Mouse (Mus musculus): ENCODE results near the gene C130026I21Rik. TPM values are rescaled to one million over a fixed set of nuclear protein-coding genes. Genes with fewer than 3 reads are reported as not detected.
"Not testable (repeated sequence)": the region's sequence is repeated elsewhere in the genome, so short reads cannot be mapped to it uniquely, and the experiment has no call there.

Gene C130026I21Rik
- polyA plus RNA-seq, 1 experiment from 2014 or later: 0.43 TPM

DNA sequence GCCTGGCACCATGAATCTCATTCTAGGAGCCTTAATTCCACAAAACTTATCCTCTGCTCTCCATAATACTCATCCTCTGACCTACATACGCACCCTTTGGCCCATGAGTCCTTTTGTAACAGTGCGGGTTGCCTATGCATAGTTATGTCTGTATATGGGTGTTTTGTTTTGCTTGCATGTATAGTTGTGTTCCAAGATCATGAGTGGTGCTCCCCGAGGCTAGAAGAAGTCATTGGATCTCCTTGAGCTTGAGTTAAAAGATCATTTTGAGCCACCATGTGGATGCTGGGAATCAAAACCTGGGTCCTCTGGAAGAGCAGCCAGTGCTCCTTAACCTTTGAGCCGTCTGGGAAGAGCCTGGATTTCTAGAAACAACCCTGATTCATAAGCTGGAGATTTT lies 25.4 kb downstream of the C130026I21Rik start:
- H3K9me3 ChIP-seq (replicated peaks; ENCODE audit: control insufficient read depth, low read length); H3K4me2 ChIP-seq (ENCODE audit: low read depth, low read length); ATAC-seq (replicated peaks; ENCODE audit: extremely low read depth, insufficient read depth, low FRiP score); H3K36me3 ChIP-seq (ENCODE audit: control insufficient read depth, insufficient read depth); H3K9ac ChIP-seq (ENCODE audit: low read length); H3K27ac ChIP-seq (ENCODE audit: low read length); H3K27me3 ChIP-seq (ENCODE audit: control insufficient read depth, insufficient read depth, low read length); H3K4me1 ChIP-seq (ENCODE audit: control insufficient read depth, insufficient read depth, low read length); H3K4me3 ChIP-seq (ENCODE audit: low read length): not testable (repeated sequence)
- WGBS: 58% methylated on average over 3 of the region's 4 CpGs

- H3K4me1 ChIP-seq (ENCODE audit: control insufficient read depth, insufficient read depth, low read length); H3K4me3 ChIP-seq (ENCODE audit: low read length); ATAC-seq (replicated peaks; ENCODE audit: extremely low read depth, insufficient read depth, low FRiP score); H3K9ac ChIP-seq (ENCODE audit: low read length); H3K36me3 ChIP-seq (ENCODE audit: control insufficient read depth, insufficient read depth); H3K27me3 ChIP-seq (ENCODE audit: control insufficient read depth, insufficient read depth, low read length); H3K27ac ChIP-seq (ENCODE audit: low read length); H3K4me2 ChIP-seq (ENCODE audit: low read depth, low read length): not testable (repeated sequence)
- peaks cover 13% of the 10 kb centered on the region for H3K9me3 ChIP-seq (replicated peaks; ENCODE audit: control insufficient read depth, low read length)
- 51% methylated on average over 2 of the region's 2 CpGs for WGBS
Measured at GRCm38 (mm10) chr1:85243023-85243422, 27.3 kb downstream of the C130026I21Rik start.

DNA sequence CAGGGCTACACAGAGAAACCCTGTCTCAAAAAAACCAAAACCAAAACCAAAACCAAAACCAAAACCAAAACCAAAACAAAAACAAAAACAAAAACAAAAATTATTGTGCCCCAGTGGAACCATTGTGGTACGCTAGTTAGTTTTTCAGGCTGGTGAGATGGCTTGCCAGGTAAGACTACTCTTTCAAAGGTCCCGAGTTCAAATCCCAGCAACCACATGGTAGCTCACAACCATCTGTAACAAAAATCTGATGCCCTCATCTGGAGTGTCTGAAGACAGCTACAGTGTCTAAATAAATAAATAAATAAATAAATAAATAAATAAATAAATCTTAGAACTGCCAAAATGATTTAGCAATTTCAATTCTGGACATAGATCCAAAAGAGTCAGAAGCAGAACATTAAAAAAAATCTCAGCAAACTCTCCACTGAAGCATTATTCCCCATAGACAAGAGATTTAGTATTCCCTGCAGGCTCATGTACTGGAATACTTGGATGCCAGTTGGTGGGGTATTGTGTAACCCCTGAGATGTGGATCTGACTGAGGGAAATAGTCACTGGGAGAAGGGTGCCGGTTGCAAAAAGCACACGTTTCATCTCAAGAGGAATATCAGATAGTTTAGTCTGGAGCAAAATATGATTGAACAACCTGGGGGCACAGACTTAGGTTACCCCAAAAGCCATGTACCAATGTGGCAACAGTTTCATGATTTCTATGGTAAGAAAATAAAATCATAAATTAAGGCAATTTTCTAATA lies 31.2 kb downstream of the C130026I21Rik start:
- not testable (repeated sequence) for H3K4me2 ChIP-seq (ENCODE audit: low read depth, low read length); H3K9ac ChIP-seq (ENCODE audit: low read length); H3K27me3 ChIP-seq (ENCODE audit: control insufficient read depth, insufficient read depth, low read length); H3K36me3 ChIP-seq (ENCODE audit: control insufficient read depth, insufficient read depth); ATAC-seq (replicated peaks; ENCODE audit: extremely low read depth, insufficient read depth, low FRiP score); H3K4me3 ChIP-seq (ENCODE audit: low read length); H3K4me1 ChIP-seq (ENCODE audit: control insufficient read depth, insufficient read depth, low read length); H3K27ac ChIP-seq (ENCODE audit: low read length)
- peaks cover 13% of the 10 kb centered on the region for H3K9me3 ChIP-seq (replicated peaks; ENCODE audit: control insufficient read depth, low read length)
- WGBS: 63% methylated on average over 4 of the region's 4 CpGs

GRCm38 (mm10) chr1:85206531-85206930 lies 63.8 kb downstream of the C130026I21Rik start:
- not testable (repeated sequence) for ATAC-seq (replicated peaks; ENCODE audit: extremely low read depth, insufficient read depth, low FRiP score); H3K4me2 ChIP-seq (ENCODE audit: low read depth, low read length); H3K27ac ChIP-seq (ENCODE audit: low read length); H3K36me3 ChIP-seq (ENCODE audit: control insufficient read depth, insufficient read depth); H3K9me3 ChIP-seq (replicated peaks; ENCODE audit: control insufficient read depth, low read length); H3K9ac ChIP-seq (ENCODE audit: low read length); H3K27me3 ChIP-seq (ENCODE audit: control insufficient read depth, insufficient read depth, low read length); H3K4me1 ChIP-seq (ENCODE audit: control insufficient read depth, insufficient read depth, low read length); H3K4me3 ChIP-seq (ENCODE audit: low read length)
- 33% methylated on average over 1 of the region's 2 CpGs for WGBS

- H3K27ac ChIP-seq (ENCODE audit: low read length); H3K9me3 ChIP-seq (replicated peaks; ENCODE audit: control insufficient read depth, low read length); H3K27me3 ChIP-seq (ENCODE audit: control insufficient read depth, insufficient read depth, low read length); H3K4me3 ChIP-seq (ENCODE audit: low read length); H3K4me1 ChIP-seq (ENCODE audit: control insufficient read depth, insufficient read depth, low read length); H3K4me2 ChIP-seq (ENCODE audit: low read depth, low read length); H3K9ac ChIP-seq (ENCODE audit: low read length); H3K36me3 ChIP-seq (ENCODE audit: control insufficient read depth, insufficient read depth); ATAC-seq (replicated peaks; ENCODE audit: extremely low read depth, insufficient read depth, low FRiP score): not testable (repeated sequence)
- 79% methylated on average over 3 of the region's 4 CpGs for WGBS
Measured at GRCm38 (mm10) chr1:85199523-85199922, 70.8 kb downstream of the C130026I21Rik start.

GRCm38 (mm10) chr1:85198647-85199350 lies 71.6 kb downstream of the C130026I21Rik start:
- H3K27me3 ChIP-seq (ENCODE audit: control insufficient read depth, insufficient read depth, low read length); ATAC-seq (replicated peaks; ENCODE audit: extremely low read depth, insufficient read depth, low FRiP score); H3K4me3 ChIP-seq (ENCODE audit: low read length); H3K4me2 ChIP-seq (ENCODE audit: low read depth, low read length); H3K4me1 ChIP-seq (ENCODE audit: control insufficient read depth, insufficient read depth, low read length); H3K36me3 ChIP-seq (ENCODE audit: control insufficient read depth, insufficient read depth); H3K9me3 ChIP-seq (replicated peaks; ENCODE audit: control insufficient read depth, low read length); H3K9ac ChIP-seq (ENCODE audit: low read length); H3K27ac ChIP-seq (ENCODE audit: low read length): not testable (repeated sequence)

- H3K9me3 ChIP-seq (replicated peaks; ENCODE audit: control insufficient read depth, low read length); H3K27ac ChIP-seq (ENCODE audit: low read length); ATAC-seq (replicated peaks; ENCODE audit: extremely low read depth, insufficient read depth, low FRiP score); H3K36me3 ChIP-seq (ENCODE audit: control insufficient read depth, insufficient read depth); H3K4me3 ChIP-seq (ENCODE audit: low read length); H3K4me2 ChIP-seq (ENCODE audit: low read depth, low read length); H3K9ac ChIP-seq (ENCODE audit: low read length); H3K4me1 ChIP-seq (ENCODE audit: control insufficient read depth, insufficient read depth, low read length); H3K27me3 ChIP-seq (ENCODE audit: control insufficient read depth, insufficient read depth, low read length): not testable (repeated sequence)
- WGBS: 51% methylated on average over 4 of the region's 4 CpGs
Measured at GRCm38 (mm10) chr1:85196732-85197131, 73.6 kb downstream of the C130026I21Rik start.

- H3K4me1 ChIP-seq (ENCODE audit: control insufficient read depth, insufficient read depth, low read length); H3K4me3 ChIP-seq (ENCODE audit: low read length); H3K27ac ChIP-seq (ENCODE audit: low read length); H3K27me3 ChIP-seq (ENCODE audit: control insufficient read depth, insufficient read depth, low read length); H3K4me2 ChIP-seq (ENCODE audit: low read depth, low read length); ATAC-seq (replicated peaks; ENCODE audit: extremely low read depth, insufficient read depth, low FRiP score); H3K9ac ChIP-seq (ENCODE audit: low read length); H3K36me3 ChIP-seq (ENCODE audit: control insufficient read depth, insufficient read depth); H3K9me3 ChIP-seq (replicated peaks; ENCODE audit: control insufficient read depth, low read length): not testable (repeated sequence)
- WGBS: 60% methylated on average over 5 of the region's 5 CpGs
Measured at GRCm38 (mm10) chr1:85193761-85194160, 76.6 kb downstream of the C130026I21Rik start.

- not testable (repeated sequence) for H3K9me3 ChIP-seq (replicated peaks; ENCODE audit: control insufficient read depth, low read length); H3K36me3 ChIP-seq (ENCODE audit: control insufficient read depth, insufficient read depth); H3K4me2 ChIP-seq (ENCODE audit: low read depth, low read length); ATAC-seq (replicated peaks; ENCODE audit: extremely low read depth, insufficient read depth, low FRiP score); H3K4me1 ChIP-seq (ENCODE audit: control insufficient read depth, insufficient read depth, low read length); H3K27me3 ChIP-seq (ENCODE audit: control insufficient read depth, insufficient read depth, low read length); H3K27ac ChIP-seq (ENCODE audit: low read length); H3K4me3 ChIP-seq (ENCODE audit: low read length); H3K9ac ChIP-seq (ENCODE audit: low read length)
- 71% methylated on average over 1 of the region's 3 CpGs for WGBS
Measured at GRCm38 (mm10) chr1:85181981-85182380, 88.4 kb downstream of the C130026I21Rik start.
